Mouse (Mus musculus): ENCODE results near the gene Mapt. TPM values are rescaled to one million over a fixed set of nuclear protein-coding genes. Genes with fewer than 3 reads are reported as not detected.
A peak's percentile ranks its signal among the peaks of the same experiment; 100 is the strongest.

Mapt gene
- total RNA-seq, 1 experiment from 2014 or later = 0.12 TPM

- no peak for ATAC-seq (ENCODE audit: extremely low read depth, insufficient number of reproducible peaks, low FRiP score, poor library complexity, severe bottlenecking)
Observed at GRCm38 (mm10) chr11:104303088-104303960, 72.1 kb downstream of the Mapt start.

DNA sequence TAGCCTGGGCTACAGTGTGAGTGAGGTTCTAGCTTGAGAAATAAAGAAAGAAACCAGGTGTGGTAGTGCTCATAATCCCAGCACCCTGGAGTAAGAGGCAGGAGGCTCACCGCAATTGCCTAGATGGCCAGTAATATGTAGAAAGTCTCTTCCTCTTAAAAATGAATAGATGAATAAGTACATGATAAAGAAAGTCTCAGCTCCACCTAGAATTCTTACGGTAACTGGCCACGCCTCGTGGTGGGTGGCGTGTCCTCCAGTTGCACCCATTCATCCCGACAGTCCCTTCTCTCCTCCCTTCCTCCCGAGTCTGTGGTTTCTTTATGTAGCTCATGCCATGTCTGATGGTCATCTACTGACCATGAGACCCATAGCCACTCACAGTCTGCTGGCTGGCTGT lies 74.5 kb downstream of the Mapt start:
- no peak for ATAC-seq (ENCODE audit: extremely low read depth, insufficient number of reproducible peaks, low FRiP score, poor library complexity, severe bottlenecking)

DNA sequence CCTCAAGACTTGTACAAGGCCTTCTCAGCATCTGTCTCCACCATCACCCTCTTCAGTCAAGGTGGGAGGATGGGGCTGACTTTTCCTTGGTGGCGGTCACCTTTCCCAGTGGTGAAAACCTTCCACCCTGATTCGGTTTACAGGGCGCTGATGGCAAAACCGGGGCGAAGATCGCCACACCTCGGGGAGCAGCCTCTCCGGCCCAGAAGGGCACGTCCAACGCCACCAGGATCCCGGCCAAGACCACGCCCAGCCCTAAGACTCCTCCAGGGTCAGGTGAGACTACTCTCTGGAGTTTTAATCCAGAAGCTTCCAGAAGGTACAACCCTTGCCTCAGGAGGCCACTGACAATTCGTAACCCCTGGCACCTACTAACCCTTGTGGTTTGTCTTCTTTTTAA lies 75.3 kb downstream of the Mapt start:
- no peak for ATAC-seq (ENCODE audit: extremely low read depth, insufficient number of reproducible peaks, low FRiP score, poor library complexity, severe bottlenecking)

- no peak for ATAC-seq (ENCODE audit: extremely low read depth, insufficient number of reproducible peaks, low FRiP score, poor library complexity, severe bottlenecking)
Observed at GRCm38 (mm10) chr11:104307136-104307535, 75.9 kb downstream of the Mapt start.

DNA sequence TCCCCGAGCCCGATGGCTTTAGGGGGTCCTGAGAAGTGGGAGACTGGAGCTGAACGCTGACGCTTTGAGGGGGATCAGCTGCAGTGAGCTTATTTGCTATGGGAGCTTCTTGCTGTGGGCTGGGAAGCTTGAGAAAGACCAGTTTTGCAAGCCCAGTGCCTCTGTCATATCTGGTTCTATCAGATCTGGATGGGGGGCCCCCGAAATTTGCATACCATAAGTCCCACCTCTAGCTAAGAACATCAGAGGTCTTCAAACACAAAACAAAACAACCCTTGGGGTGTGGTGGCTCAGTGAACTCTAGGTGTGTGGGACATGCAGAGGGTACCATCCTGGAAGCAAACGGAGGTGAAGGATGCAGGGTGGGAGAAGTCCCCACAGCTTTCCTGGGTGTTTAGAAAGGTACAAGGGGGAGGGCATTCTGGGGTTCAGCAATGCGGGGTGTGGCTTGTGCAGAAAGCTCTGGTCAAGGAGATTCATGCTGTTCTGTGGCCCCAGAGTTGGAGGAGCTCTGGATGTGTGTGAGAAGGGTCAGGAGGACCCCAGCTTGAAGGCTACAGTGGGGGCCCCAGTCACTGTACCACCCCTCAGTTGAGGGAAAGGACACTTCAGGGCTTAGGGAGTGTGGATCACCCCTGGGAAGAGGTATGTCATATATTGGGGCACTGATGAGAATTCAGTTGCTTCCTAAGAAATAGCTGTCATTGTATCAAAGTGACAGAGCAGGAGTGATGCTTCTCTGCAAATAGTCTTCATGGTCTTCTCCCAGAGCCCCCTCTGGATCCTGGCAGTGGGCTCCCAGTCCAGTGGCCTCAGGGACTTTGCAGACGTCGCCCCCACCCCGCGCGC lies 78.4 kb downstream of the Mapt start:
- ATAC-seq (ENCODE audit: extremely low read depth, insufficient number of reproducible peaks, low FRiP score, poor library complexity, severe bottlenecking) = no peak

DNA sequence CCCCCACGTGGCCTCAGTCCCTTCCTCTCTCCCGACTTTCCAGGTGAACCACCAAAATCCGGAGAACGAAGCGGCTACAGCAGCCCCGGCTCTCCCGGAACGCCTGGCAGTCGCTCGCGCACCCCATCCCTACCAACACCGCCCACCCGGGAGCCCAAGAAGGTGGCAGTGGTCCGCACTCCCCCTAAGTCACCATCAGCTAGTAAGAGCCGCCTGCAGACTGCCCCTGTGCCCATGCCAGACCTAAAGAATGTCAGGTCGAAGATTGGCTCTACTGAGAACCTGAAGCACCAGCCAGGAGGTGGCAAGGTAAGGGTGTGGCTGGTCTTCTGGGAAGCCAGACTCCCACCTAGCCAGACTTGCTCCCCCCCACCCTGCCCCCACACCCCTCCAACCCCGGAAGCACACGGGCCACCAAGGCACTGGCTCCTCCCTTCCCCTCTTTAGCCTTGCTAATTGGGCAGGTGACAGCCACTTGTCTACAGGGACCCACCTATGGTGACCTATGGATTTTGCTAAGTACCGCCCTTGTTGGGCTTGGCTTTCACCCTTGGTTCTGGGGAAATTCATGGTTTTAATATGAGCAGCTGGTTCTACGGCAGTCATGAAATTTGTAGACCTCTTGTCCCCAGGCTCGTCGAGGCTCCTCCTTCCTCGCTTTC lies 79.2 kb downstream of the Mapt start:
- ATAC-seq (ENCODE audit: extremely low read depth, insufficient number of reproducible peaks, low FRiP score, poor library complexity, severe bottlenecking) = no peak

- ATAC-seq (ENCODE audit: extremely low read depth, insufficient number of reproducible peaks, low FRiP score, poor library complexity, severe bottlenecking) = 0 out of 2 replicates have a peak, but pooled peaks have one; percentile 10
Observed at GRCm38 (mm10) chr11:104311643-104312042, 80.5 kb downstream of the Mapt start.

- ATAC-seq (ENCODE audit: extremely low read depth, insufficient number of reproducible peaks, low FRiP score, poor library complexity, severe bottlenecking) = peak; percentile 82
Observed at GRCm38 (mm10) chr11:104315703-104316102, 84.5 kb downstream of the Mapt start.

GRCm38 (mm10) chr11:104316685-104317400 lies 85.7 kb downstream of the Mapt start:
- ATAC-seq (ENCODE audit: extremely low read depth, insufficient number of reproducible peaks, low FRiP score, poor library complexity, severe bottlenecking) = no peak

- ATAC-seq (ENCODE audit: extremely low read depth, insufficient number of reproducible peaks, low FRiP score, poor library complexity, severe bottlenecking) = no peak
Observed at GRCm38 (mm10) chr11:104317631-104318030, 86.4 kb downstream of the Mapt start.

GRCm38 (mm10) chr11:104318940-104319781 lies 88.0 kb downstream of the Mapt start:
- no peak for ATAC-seq (ENCODE audit: extremely low read depth, insufficient number of reproducible peaks, low FRiP score, poor library complexity, severe bottlenecking)

DNA sequence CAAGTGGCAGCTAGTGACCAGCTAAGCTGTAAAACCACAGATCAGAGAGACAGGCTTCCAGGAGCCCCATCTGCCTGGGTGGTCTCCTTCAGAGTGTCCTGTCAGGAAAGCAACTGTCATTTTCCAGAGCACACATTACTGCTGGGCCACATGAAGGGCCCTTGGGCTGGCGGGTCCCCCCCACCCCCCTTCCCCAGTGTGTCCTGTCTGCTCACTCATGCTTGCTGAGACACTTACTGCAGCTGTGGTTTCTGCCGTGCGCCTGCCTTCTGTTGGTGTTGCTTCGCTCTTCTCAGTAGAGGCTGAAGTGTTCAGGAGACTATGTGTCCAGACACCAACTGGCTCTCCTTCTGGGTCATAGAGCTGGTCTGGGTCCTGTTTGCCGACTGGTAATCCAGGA lies 89.3 kb downstream of the Mapt start:
- no peak for ATAC-seq (ENCODE audit: extremely low read depth, insufficient number of reproducible peaks, low FRiP score, poor library complexity, severe bottlenecking)

DNA sequence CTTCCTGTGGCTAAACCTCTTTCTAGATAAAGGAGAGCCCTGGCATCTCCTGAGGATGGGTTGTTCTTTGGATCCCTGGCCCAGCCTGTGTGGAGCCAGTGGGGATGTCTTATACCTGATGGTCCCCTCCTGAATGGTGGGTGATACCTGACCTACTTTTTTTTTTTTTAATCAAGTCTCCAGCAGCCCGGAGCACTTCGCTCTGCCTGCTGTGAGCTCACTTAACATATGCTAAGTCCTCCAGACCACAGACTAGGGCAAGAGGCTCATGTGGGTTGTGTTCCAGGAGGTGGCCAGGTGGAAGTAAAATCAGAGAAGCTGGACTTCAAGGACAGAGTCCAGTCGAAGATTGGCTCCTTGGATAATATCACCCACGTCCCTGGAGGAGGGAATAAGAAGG lies 91.0 kb downstream of the Mapt start:
- no peak for ATAC-seq (ENCODE audit: extremely low read depth, insufficient number of reproducible peaks, low FRiP score, poor library complexity, severe bottlenecking)

DNA sequence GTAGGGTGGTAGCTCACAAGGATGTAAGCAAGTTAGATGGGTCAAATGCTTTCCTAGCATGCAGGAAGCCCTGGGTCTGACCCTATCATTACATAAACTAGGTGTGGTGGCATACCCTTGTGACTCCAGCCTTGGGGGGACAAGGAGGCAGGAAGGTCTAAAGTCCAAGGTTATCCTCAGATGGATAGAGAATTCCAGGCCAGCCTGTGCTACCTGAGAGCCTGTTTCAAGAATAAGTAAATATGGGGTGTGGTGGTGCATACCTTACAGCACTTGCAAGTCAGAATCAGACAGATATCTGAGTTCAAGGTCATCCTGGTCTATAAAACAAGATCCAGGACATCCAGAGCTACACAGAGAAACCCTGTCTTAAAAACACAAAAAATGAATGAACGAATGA lies 96.3 kb downstream of the Mapt start:
- ATAC-seq (ENCODE audit: extremely low read depth, insufficient number of reproducible peaks, low FRiP score, poor library complexity, severe bottlenecking) = no peak

DNA sequence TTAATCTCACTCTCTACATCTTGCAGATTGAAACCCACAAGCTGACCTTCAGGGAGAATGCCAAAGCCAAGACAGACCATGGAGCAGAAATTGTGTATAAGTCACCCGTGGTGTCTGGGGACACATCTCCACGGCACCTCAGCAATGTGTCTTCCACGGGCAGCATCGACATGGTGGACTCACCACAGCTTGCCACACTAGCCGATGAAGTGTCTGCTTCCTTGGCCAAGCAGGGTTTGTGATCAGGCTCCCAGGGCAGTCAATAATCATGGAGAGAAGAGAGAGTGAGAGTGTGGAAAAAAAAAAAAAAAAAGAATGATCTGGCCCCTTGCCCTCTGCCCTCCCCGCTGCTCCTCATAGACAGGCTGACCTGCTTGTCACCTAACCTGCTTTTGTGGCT lies 96.8 kb downstream of the Mapt start:
- no peak for ATAC-seq (ENCODE audit: extremely low read depth, insufficient number of reproducible peaks, low FRiP score, poor library complexity, severe bottlenecking)

DNA sequence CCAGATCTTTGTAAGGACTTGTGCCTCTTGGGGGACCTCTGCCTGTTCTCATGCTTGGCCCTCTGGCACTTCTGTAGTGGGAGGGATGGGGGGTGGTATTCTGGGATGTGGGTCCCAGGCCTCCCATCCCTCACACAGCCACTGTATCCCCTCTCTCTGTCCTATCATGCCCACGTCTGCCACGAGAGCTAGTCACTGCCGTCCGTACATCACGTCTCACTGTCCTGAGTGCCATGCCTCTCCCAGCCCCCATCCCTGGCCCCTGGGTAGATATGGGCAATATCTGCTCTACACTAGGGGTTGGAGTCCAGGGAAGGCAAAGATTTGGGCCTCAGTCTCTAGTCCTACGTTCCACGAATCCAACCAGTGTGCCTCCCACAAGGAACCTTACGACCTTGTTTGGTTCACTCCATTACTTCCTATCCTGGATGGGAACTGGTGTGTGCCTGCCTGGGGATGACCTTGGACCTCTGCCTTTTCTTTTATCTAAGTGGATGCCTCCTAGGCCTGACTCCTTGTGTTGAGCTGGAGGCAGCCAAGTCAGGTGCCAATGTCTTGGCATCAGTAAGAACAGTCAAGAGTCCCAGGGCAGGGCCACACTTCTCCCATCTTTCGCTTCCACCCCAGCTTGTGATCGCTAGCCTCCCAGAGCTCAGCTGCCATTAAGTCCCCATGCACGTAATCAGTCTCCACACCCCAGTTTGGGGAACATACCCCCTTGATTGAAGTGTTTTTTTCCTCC lies 98.2 kb downstream of the Mapt start:
- ATAC-seq (ENCODE audit: extremely low read depth, insufficient number of reproducible peaks, low FRiP score, poor library complexity, severe bottlenecking) = no peak

DNA sequence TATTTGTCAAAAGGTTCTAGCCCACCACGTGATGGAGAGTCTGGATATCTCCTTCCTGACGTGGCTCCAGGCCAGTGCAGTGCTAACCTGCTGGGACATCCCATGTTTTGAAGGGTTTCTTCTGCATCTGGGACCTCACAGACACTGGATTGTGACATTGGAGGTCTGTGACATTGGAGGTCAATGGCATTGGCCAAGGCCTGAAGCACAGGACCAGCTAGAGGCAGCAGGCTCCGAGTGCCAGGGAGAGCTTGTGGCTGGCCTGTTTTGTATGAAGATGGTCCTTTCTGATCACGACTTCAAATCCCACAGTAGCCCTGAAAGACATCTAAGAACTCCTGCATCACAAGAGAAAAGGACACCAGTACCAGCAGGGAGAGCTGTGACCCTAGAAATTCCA lies 99.0 kb downstream of the Mapt start:
- no peak for ATAC-seq (ENCODE audit: extremely low read depth, insufficient number of reproducible peaks, low FRiP score, poor library complexity, severe bottlenecking)
